Mouse (Mus musculus): Measurements from ENCODE around the gene Dennd6a. TPM values are rescaled to one million over a fixed set of nuclear protein-coding genes. Genes with fewer than 3 reads are reported as not detected.

The Dennd6a gene
- total RNA-seq, 2 experiments from 2014 or later, result 21.5 to 24.3 TPM

Small RNAs within 50 kb of the gene (microRNA-seq; reads per million reads assigned to microRNA genes)
- not detected for gene Mir7672

Other genes with a start within 250 kb of the Dennd6a start
- gene Slmap, start 38.9 kb upstream of the Dennd6a start, total RNA-seq (2021), result 100 to 1,000 TPM in 1 of 2 experiments, 10 to 100 TPM in 1; 94.8 to 116 TPM
- 100 to 1,000 TPM; 169 to 185 TPM for gene Arf4, start 64.2 kb downstream of the Dennd6a start, total RNA-seq (2021)
- gene Pde12, start 96.0 kb downstream of the Dennd6a start, total RNA-seq (2021), result 1 to 10 TPM; 4.6 to 5.6 TPM
- gene Dnah12, start 119.4 kb downstream of the Dennd6a start, total RNA-seq (2021), result under 1 TPM; 0.15 to 0.16 TPM